Mouse (Mus musculus) forebrain, embryonic 16.5 days (tissue): ENCODE results near the gene Wdr45. TPM values are rescaled to one million over a fixed set of nuclear protein-coding genes. Genes with fewer than 3 reads are reported as not detected.
"Not testable (repeated sequence)": the region's sequence is repeated elsewhere in the genome, so short reads cannot be mapped to it uniquely, and the experiment has no call there.

Experiments
- ATAC-seq: fragments of 200-750 bp; cut with Nextera tagmentation; 2 replicates; pipeline ENCODE4 v1.8.0; 2017; ENCODE audit warnings: mild to moderate bottlenecking, moderate library complexity
- H3K27ac ChIP-seq: fragments of 300-500 bp; sonication (generic); 2 replicates; pipeline ENCODE4 v1.5.1; 2014; ENCODE audit warnings: low read length, control low read depth
- H3K27me3 ChIP-seq: fragments of 300-500 bp; sonication (generic); replicated peaks from 2 replicates; pipeline ENCODE4 v1.6.1; 2014; ENCODE audit warnings: low read length; ENCODE audit not compliant: control insufficient read depth, insufficient read depth
- H3K36me3 ChIP-seq: fragments of 300-500 bp; sonication (generic); 2 replicates; pipeline ENCODE4 v1.6.1; 2014; ENCODE audit not compliant: control insufficient read depth, insufficient read depth
- H3K4me1 ChIP-seq: fragments of 300-500 bp; sonication (generic); replicated peaks from 2 replicates; pipeline ENCODE4 v1.6.1; 2014; ENCODE audit warnings: low read length; ENCODE audit not compliant: control insufficient read depth, insufficient read depth
- H3K4me2 ChIP-seq: fragments of 300-500 bp; sonication (generic); 2 replicates; pipeline ENCODE4 v1.6.1; 2014; ENCODE audit warnings: mild to moderate bottlenecking, low read length, control low read depth
- H3K4me3 ChIP-seq: fragments of 300-500 bp; sonication (generic); replicated peaks from 2 replicates; pipeline ENCODE4 v1.5.1; 2014; ENCODE audit warnings: mild to moderate bottlenecking, low read length, control low read depth
- H3K9ac ChIP-seq: fragments of 300-500 bp; sonication (generic); replicated peaks from 2 replicates; pipeline ENCODE4 v1.6.1; 2014; ENCODE audit warnings: low read depth, low read length, control low read depth
- H3K9me3 ChIP-seq: fragments of 300-500 bp; sonication (generic); 2 replicates; pipeline ENCODE4 v1.6.1; 2016; ENCODE audit warnings: low read length; ENCODE audit not compliant: control insufficient read depth
- WGBS: fragments of 180-500 bp; shearing (Covaris S2); extraction: QIAGEN DNeasy Blood & Tissue Kit; methylation state at CpG from one replicate; pipeline ENCODE4 v1.1.7; 2014; 5-methylcytosine and 5-hydroxymethylcytosine counted together
- polyA plus RNA-seq: library from polyadenylated mRNA; unstranded; fragments of >200 nt; fragmentation: Nextera tagmentation; extraction: Ambion mirVana; gene quantifications from 2 replicates; pipeline ENCODE4 v1.2.1, GENCODE M21; 2015

The Wdr45 gene
- polyA plus RNA-seq, 1 experiment from 2014 or later: 40.5 TPM

DNA sequence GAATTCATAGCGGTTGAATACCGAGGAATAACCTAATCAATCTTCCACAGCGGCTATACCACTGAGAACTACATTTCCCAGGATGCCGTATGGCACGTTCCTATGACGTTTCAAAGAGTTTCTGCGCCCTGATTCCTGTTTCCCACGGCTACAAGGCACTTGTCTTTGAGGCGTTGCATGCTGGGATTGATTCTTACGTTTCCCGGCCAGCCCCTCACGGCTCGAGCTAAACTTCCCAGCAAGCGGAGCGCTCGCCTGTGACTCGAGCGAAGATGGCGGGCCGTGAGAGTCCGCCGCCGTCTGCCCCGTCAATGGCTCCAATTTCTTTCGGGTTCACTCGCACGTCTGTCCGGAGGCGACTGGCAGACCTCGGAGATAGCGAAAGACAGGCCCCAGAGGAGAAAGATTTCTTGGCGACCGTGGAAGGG is 17.2 kb upstream of the Wdr45 start, which contains the start of gene Gpkow:
Gpkow (plus strand) TSS at position 178 of the 428 bp plus-strand sequence.
- WGBS: 14% methylated on average over 33 of the region's 33 CpGs
- peak within 1 kb of the TSS; percentile 62 for H3K4me3 ChIP-seq
- peak within 1 kb of the TSS; percentile 63 for H3K9ac ChIP-seq

DNA sequence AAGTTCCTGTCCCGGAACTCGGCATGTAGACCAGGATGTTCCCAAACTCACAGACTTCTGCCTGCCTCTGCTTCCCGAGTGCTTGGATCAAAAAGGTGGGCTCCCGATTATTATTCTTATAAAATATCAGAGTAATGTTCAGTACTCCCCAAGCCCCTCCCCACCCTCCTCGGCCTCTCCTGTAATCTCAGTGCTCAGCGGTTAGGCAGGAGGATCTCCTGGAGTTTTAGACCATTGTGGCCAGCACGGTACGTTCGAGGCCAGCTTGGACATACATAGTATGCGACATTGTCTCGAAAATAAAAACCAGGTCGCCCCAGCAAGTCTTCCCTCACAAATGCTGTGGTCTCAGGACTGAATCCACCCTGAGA is 384 bp upstream of the Wdr45 start:
- peak overlapping the region; percentile 53 for H3K4me2 ChIP-seq
- not testable (repeated sequence) for H3K27me3 ChIP-seq, H3K27ac ChIP-seq, H3K4me1 ChIP-seq, H3K36me3 ChIP-seq, H3K9me3 ChIP-seq
- 0 out of 2 replicates have a peak overlapping the region, but pooled peaks have one; percentile 25 for H3K9ac ChIP-seq
- peak overlapping the region; percentile 39 for H3K4me3 ChIP-seq
- ATAC-seq: peak; percentile 43; the same call in 1 of the 2 replicates
- 41% methylated on average over 5 of the region's 12 CpGs for WGBS

More for the DNA sequence above, 17.2 kb upstream of the Wdr45 start, which contains the start of gene Gpkow:
- no peaks in the 10 kb centered on the region for H3K36me3 ChIP-seq
- H3K9me3 ChIP-seq: no peaks in the 10 kb centered on the region
- peak within 1 kb of the TSS; percentile 47 for H3K27ac ChIP-seq
- H3K4me2 ChIP-seq: peak within 1 kb of the TSS; percentile 67
- peaks cover 5% of the 10 kb centered on the region for H3K4me1 ChIP-seq
- peak; percentile 97 for ATAC-seq
- H3K27me3 ChIP-seq: no peaks in the 10 kb centered on the region

DNA sequence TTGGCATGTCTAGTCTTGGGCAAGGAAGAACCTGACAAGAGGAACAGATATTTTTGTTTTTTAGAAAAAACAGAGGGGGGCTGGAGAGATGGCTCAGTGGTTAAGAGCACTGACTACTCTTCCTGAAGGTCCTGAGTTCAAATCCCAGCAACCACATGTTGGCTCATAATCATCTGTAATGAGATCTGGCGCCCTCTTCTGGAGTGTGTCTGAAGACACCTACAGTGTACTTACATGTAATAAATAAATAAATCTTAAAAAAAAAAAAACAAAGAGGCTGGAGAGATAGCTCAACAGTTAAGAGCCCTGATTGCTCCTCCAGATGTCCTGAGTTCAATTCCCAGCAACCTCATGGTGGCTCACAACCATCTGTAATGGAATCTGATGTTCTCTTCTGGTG is 1.9 kb downstream of the Wdr45 start:
- not testable (repeated sequence) for ATAC-seq

DNA sequence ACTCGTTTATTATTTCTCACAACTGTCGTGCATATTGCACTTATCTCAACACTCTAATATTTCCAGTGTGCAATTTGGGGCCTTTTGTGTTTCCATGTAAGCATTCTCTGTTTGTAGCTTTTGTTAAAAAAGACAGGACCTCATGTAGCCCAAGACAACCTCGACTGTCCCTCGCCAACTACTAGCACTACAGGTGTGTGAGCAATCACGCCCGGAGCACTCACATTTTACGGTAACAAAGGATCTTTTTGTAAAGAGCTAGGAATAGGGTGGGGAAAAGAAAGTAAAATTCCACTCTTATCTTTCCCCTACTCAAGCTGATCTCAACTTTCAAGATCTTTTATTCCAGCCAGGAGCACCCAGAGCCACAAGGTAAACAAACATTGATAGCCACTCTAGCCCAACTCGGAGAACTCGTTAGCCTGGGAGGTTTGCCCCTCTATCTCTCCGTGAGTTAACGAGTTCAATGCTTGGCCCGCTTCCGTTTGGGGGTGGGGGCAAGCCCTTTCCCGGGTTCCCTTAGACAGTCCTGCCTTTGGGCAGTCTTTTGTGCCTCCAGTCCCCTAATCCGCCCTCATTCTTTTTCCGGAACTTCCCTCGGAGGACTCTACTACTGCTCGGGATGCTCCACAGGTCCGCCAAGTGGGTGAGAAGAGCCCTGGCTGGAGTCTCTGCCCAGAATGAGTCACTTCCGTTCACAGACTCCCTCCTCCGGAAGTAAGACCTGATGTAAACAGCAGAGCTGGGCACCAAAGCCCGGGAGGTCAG is 7.6 kb downstream of the Wdr45 start, which contains the start of gene Gm45208:
Gm45208 (plus strand) TSS at position 732 of the 768 bp plus-strand sequence.
- no peaks in the 10 kb centered on the region for H3K36me3 ChIP-seq
- WGBS: 24% methylated on average over 22 of the region's 22 CpGs
- peak; percentile 93 for ATAC-seq
- peak within 1 kb of the TSS; percentile 66 for H3K9ac ChIP-seq
- no peaks in the 10 kb centered on the region for H3K27me3 ChIP-seq
- peak within 1 kb of the TSS; percentile 94 for H3K27ac ChIP-seq
- H3K4me1 ChIP-seq: peaks cover 6% of the 10 kb centered on the region
- H3K4me3 ChIP-seq: peak within 1 kb of the TSS; percentile 63
- no peaks in the 10 kb centered on the region for H3K9me3 ChIP-seq
- H3K4me2 ChIP-seq: peak within 1 kb of the TSS; percentile 77

More for the DNA sequence above, 1.9 kb downstream of the Wdr45 start:
- H3K9ac ChIP-seq, H3K4me1 ChIP-seq, H3K27me3 ChIP-seq, H3K4me3 ChIP-seq, H3K4me2 ChIP-seq, H3K27ac ChIP-seq, H3K36me3 ChIP-seq, H3K9me3 ChIP-seq: not testable (repeated sequence)
- WGBS: 35% methylated on average over 1 of the region's 1 CpGs

DNA sequence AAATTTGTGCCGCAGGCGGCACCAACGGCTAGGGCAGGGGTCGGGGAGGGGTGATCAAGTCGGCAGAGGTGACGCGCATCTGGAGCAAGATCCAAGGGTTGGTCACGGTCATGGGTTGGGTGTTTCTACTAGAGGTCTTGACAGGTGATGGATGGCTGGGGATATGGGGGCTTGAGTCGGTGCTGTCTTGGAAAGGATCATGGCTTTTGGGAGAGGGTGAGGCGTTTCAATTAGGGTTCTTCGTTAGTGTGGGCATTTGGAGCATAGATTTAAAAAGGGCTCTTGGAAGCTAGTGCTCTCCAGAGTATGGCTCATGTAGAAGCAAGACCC is 8.1 kb downstream of the Wdr45 start:
- Histone ChIP-seq H3K4me1 (peaks cover 6% of the 10 kb centered on the region), H3K27me3 (no peaks in the 10 kb centered on the region), H3K9ac (peak overlapping the region; percentile 66), H3K9me3 (no peaks in the 10 kb centered on the region), H3K4me3 (peak overlapping the region; percentile 63), H3K4me2 (peak overlapping the region; percentile 77), H3K27ac (peak overlapping the region; percentile 94), H3K36me3 (no peaks in the 10 kb centered on the region)
- ATAC-seq: peak; percentile 47; the same call in 1 of the 2 replicates
- 18% methylated on average over 11 of the region's 11 CpGs for WGBS

DNA sequence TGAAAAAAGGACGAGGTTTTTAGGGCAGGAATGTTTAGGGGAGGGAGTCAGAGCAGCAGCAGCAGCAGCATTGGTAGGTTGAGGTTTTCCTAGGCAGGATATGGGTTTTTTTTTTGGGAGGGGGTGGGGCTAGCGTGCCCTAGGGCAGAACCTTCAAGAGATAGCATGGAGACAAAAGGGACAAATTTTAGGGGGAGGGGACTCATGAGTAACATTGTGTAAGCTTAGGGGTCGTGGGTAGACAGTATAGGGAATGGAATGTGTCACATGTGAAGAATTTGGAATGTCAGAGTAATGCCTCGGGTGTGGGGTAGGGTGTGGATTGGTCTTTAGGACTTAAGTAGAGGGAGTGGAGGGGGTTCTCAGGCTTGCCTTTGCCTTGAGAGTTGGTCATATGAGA is 8.6 kb downstream of the Wdr45 start:
- Histone ChIP-seq H3K36me3 (no peaks in the 10 kb centered on the region), H3K9me3 (no peaks in the 10 kb centered on the region), H3K27ac (no peak overlapping the region), H3K4me2 (peak overlapping the region; percentile 77), H3K27me3 (no peaks in the 10 kb centered on the region), H3K4me3 (peak overlapping the region; percentile 63), H3K4me1 (peaks cover 6% of the 10 kb centered on the region), H3K9ac (peak overlapping the region; percentile 66; the same call in 1 of the 2 replicates)
- ATAC-seq: no peak
- WGBS: 27% methylated on average over 4 of the region's 4 CpGs

DNA sequence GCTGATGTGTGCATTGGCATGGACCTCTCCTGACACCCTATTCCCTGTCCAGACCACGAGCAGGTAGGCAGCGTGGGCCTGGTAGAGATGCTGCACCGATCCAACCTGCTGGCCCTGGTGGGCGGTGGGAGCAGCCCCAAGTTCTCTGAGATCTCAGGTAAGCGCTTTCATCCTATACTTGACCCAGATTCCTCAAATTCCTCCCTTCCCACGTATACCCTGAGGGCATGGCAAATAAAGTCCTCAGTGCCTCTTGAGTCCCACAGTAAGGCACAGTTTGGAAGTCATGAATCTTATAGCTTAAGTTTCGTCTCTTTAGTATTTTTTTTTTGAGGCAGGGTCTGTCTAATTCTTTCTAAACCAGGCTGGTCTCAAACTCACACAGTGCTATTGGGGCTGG is 10.0 kb downstream of the Wdr45 start:
- Histone ChIP-seq H3K4me1 (peaks cover 14% of the 10 kb centered on the region), H3K4me2 (no peak overlapping the region), H3K4me3 (no peak overlapping the region), H3K36me3 (no peaks in the 10 kb centered on the region), H3K27ac (no peak overlapping the region), H3K9me3 (no peaks in the 10 kb centered on the region), H3K27me3 (no peaks in the 10 kb centered on the region), H3K9ac (no peak overlapping the region)
- 84% methylated on average over 7 of the region's 7 CpGs for WGBS
- ATAC-seq: no peak

DNA sequence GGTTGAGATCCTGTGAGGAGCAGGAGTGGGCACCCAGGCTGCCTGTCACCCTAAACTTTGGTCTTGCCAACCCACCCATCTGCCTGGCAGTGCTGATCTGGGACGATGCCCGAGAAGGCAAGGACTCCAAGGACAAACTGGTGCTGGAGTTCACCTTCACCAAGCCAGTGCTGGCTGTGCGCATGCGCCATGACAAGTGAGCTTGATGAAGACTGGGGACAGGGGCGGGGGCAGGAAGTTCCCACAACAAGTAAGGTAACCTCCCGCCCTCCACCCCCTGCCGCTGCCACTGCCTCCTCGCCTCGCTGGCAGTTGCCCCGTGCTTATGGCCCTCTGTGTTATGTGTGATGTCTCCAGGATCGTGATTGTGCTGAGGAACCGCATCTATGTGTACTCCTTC is 11.7 kb downstream of the Wdr45 start:
- 88% methylated on average over 12 of the region's 12 CpGs for WGBS

DNA sequence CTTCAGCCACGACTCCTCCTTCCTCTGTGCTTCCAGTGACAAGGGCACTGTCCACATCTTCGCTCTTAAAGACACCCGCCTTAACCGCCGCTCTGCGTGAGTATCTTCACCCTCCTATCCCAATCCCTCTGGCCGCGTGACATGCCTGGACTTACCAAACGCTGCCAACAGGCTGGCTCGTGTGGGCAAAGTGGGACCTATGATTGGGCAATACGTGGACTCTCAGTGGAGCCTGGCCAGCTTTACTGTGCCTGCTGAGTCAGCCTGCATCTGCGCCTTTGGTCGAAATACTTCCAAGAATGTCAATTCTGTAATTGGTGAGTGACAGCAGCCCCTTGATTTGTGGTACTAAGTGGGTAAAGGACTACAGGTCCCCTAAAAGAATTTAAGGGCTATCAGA is 13.0 kb downstream of the Wdr45 start:
- WGBS: 94% methylated on average over 13 of the region's 13 CpGs
- Histone ChIP-seq H3K4me3 (no peak overlapping the region), H3K9me3 (no peaks in the 10 kb centered on the region), H3K9ac (no peak overlapping the region), H3K4me1 (peaks cover 16% of the 10 kb centered on the region), H3K4me2 (no peak overlapping the region), H3K27ac (no peak overlapping the region), H3K36me3 (no peaks in the 10 kb centered on the region), H3K27me3 (no peaks in the 10 kb centered on the region)
- no peak for ATAC-seq

More for the DNA sequence above, 11.7 kb downstream of the Wdr45 start:
- no peaks in the 10 kb centered on the region for H3K27me3 ChIP-seq
- no peak for ATAC-seq
- peaks cover 16% of the 10 kb centered on the region for H3K4me1 ChIP-seq
- H3K4me2 ChIP-seq: no peak overlapping the region
- no peaks in the 10 kb centered on the region for H3K9me3 ChIP-seq
- H3K36me3 ChIP-seq: no peaks in the 10 kb centered on the region
- H3K27ac ChIP-seq: no peak overlapping the region
- H3K4me3 ChIP-seq: no peak overlapping the region
- H3K9ac ChIP-seq: no peak overlapping the region
